Mouse (Mus musculus) heart, postnatal 36 days (tissue): ENCODE measurements around the gene Zfp804a. TPM values are rescaled to one million over a fixed set of nuclear protein-coding genes. Genes with fewer than 3 reads are reported as not detected.

Experiments used
- DNase-seq, 2 experiments: peaks; one replicate each; pipeline ENCODE4 v3.0.0; 2021 to 2022
- intact Hi-C: fragments of 180-260 bp; cut with DNase I; formaldehyde crosslinking; loops from one replicate; pipeline ENCODE4 v1.15.1; 2025
- total RNA-seq, 2 experiments: library from RNA; stranded (reverse); gene quantifications; 2 replicates each; pipeline ENCODE4 v1.2.3; 2021

The Zfp804a gene
- total RNA-seq, 2 experiments from 2014 or later: not detected

- DNase-seq: no peak
- intact Hi-C loops: no loop called here
Observed at GRCm38 (mm10) chr2:82246902-82247522, 194.0 kb downstream of the Zfp804a start.

- no peak for DNase-seq
- intact Hi-C loops: no loop called here
Observed at GRCm38 (mm10) chr2:82253382-82253781, 200.4 kb downstream of the Zfp804a start.

- no peak for DNase-seq
- intact Hi-C loops: no loop called here
Observed at GRCm38 (mm10) chr2:82282591-82283269, 229.7 kb downstream of the Zfp804a start.

GRCm38 (mm10) chr2:82294932-82295493 is 242.0 kb downstream of the Zfp804a start:
- intact Hi-C loops: no loop called here
- DNase-seq: no peak
